Mouse (Mus musculus) gastrocnemius, postnatal 36 days (tissue): Measurements from ENCODE around the gene 1110004F10Rik. TPM values are rescaled to one million over a fixed set of nuclear protein-coding genes. Genes with fewer than 3 reads are reported as not detected.
"Not testable (repeated sequence)": the region's sequence is repeated elsewhere in the genome, so short reads cannot be mapped to it uniquely, and the experiment has no call there.

Source experiments
- DNase-seq, 2 experiments: peaks; one replicate each; pipeline ENCODE4 v3.0.0; 2022
- intact Hi-C: fragments of 180-260 bp; cut with DNase I; formaldehyde crosslinking; loops from one replicate; pipeline ENCODE4 v1.15.1; 2025
- total RNA-seq, 2 experiments: library from RNA; stranded (reverse); gene quantifications; 2 replicates each; pipeline ENCODE4 v1.2.3; 2021

1110004F10Rik gene
- total RNA-seq, 2 experiments from 2014 or later = 41.9 to 44.8 TPM

DNA sequence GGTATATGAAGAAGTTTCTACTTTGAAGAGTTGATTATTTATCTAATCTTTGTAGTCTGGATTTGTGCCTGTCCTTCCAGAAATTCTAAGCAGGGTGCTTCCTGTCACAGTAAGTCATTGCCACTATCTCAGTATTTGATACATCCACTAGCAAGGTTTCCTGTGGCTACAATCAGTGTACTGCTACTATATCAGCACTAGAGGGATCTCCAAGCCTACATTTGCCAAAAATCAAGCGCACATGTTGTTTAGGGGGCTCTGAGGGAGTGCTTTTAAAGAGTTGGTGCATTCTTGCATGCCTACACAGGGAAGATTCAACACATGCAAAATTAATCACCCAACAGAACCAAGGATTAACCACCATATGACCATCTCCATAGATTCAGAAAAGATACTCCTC is 21.5 kb downstream of the 1110004F10Rik start:
- intact Hi-C loops = no loop called here
- no peak for DNase-seq

DNA sequence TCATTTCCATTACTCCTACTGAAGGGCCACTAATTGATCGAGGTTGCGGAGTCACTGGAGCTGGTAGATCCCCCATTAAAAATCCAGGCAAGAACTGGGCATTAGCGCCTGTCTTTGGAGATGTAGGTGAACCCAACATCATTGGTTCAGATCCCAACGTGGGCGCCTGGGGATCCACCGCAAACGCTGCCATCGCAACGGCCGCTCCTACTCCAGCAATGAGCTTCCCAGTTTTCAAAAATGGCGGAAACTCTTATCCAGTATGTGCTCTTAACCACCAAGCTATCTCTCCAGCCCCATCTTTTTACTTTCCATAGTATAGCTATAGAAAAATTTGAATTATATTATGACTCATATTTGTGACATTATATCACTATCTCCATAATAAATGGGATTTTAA is 45.2 kb downstream of the 1110004F10Rik start, which contains the start of gene Gm4353:
Gene Gm4353 (minus strand): TSS at position 270 of the 400 bp plus-strand sequence.
- intact Hi-C loops, DNase-seq: not testable (repeated sequence)

- peak; percentile 87 to 91 for DNase-seq
- intact Hi-C loops = no loop called here
These were observed 53.7 kb downstream of the 1110004F10Rik start for GRCm38 (mm10) chr7:116092710-116093465.

- intact Hi-C loops = no loop called here
- DNase-seq = no peak
These were observed 54.3 kb downstream of the 1110004F10Rik start for GRCm38 (mm10) chr7:116093466-116093850.

- DNase-seq = no peak
- intact Hi-C loops = no loop called here
These were observed 60.8 kb downstream of the 1110004F10Rik start for GRCm38 (mm10) chr7:116099952-116100528.

DNA sequence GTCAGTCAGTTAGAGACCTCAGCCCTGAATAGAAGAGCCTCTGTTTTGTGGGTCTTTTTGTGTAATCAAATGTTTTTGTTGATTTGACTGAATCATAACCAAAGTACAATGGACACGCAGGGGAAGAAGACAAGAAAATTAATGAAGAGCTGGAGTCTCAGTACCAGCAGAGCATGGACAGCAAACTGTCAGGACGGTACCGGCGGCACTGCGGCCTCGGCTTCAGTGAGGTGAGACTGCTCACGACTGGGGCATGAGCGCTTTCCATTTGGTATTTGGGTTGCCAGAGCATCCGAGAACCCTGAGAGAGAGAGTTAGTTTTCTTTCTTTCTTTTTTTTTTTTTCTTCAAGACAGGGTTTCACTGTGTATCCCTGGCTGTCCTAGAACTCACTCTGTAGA is 63.9 kb downstream of the 1110004F10Rik start:
- intact Hi-C loops = no loop called here
- no peak for DNase-seq

GRCm38 (mm10) chr7:116110661-116111060 is 71.5 kb downstream of the 1110004F10Rik start:
- no peak for DNase-seq
- intact Hi-C loops = no loop called here

- intact Hi-C loops = no loop called here
- no peak for DNase-seq
These were observed 72.3 kb downstream of the 1110004F10Rik start for GRCm38 (mm10) chr7:116111546-116111945.

DNA sequence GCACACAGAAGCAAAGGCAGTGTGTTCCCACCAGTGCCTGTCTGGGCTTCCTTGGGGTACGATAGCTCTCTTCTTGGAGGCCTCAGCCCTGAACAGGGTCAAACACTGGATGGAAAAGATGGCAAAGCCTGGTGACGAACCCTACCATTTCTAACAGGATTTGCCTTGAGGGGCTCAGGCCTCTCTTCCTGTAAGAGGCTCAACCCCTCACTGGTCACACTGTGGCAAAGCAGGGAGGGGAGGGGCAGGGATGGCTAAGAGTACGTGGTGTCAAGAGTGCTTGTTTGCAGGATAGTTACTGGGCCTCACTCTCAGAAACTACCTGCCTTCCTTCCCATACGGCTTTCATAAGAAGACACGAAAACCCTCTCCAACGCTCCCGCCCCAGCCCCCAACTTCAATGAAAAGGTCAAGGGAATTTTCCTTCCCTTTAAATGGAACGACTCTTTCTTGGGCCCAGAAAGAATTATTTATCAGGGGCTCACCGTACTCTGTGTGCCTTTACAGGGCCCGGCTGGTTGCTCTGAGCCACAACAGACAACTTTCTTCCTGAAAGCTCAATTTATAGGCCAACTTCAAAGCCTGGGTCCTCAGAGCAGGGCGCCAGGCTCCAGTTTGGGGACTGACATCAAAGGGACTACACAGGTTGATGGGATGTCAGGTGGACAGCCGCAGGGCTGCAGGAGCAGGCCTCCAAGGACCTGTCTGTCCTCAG is 76.2 kb downstream of the 1110004F10Rik start:
- DNase-seq = no peak
- intact Hi-C loops = no loop called here

DNA sequence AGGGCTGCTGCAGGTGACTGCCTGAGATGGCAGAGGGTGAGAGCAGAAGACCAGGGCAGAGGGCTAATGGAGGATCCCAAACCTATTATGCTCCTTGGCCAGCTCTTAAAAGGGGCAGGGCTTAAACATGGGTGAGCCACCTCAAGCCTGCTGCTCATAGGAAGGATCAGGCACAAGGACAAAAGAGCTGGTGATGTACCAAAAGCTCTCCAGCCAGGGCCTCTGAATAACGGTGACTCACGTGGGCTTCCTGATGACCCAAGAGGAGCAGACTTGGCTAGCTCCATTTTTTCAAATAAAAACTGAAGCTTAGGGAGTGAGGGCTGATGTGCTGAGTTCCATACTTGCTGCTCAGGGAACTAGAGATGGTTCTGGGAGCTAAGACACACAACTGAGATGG is 76.8 kb downstream of the 1110004F10Rik start:
- intact Hi-C loops = no loop called here
- DNase-seq = no peak

GRCm38 (mm10) chr7:116119306-116119857 is 80.2 kb downstream of the 1110004F10Rik start:
- intact Hi-C loops = no loop called here

DNA sequence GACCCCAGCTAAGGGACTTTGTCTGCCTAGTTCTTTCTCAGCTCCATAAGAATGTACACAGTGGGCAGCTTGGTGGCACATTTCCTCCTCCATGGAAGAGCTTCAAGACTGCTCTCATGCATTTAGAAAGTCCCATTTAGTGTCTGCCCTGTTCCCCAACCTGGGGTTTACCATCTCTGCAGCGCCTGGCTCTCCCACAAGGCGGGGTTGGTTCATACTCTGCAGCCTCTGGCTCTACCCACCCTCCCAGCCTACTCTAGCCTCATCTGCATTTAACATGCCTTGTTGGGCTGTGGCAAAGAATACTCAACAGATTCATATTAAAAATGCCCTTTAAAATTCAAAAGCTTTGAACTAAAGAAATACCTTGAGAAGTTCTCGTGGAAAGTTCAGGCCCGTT is 81.5 kb downstream of the 1110004F10Rik start:
- intact Hi-C loops = no loop called here
- no peak for DNase-seq

More at GRCm38 (mm10) chr7:116119306-116119857, 80.2 kb downstream of the 1110004F10Rik start:
- DNase-seq = no peak

DNA sequence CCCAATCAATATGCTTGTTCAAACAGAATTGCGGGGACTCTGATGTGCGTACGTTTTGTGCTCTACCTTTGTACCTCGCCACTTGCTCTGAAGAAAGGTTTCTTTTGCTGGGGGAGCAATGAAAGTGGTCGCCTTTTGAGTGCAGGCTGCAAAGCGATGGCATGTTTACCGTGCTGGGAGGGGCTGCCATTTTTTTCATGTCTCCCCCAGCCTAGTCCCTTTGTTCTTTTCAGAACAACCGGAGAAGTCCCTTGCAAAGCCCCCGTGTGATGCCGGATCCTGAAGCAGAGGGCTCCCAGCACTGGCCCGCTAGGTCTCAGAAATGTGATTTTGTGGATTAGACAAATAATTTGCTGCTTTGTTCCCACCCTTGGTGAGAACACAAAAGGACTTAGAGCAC is 82.0 kb downstream of the 1110004F10Rik start:
- intact Hi-C loops = no loop called here

DNA sequence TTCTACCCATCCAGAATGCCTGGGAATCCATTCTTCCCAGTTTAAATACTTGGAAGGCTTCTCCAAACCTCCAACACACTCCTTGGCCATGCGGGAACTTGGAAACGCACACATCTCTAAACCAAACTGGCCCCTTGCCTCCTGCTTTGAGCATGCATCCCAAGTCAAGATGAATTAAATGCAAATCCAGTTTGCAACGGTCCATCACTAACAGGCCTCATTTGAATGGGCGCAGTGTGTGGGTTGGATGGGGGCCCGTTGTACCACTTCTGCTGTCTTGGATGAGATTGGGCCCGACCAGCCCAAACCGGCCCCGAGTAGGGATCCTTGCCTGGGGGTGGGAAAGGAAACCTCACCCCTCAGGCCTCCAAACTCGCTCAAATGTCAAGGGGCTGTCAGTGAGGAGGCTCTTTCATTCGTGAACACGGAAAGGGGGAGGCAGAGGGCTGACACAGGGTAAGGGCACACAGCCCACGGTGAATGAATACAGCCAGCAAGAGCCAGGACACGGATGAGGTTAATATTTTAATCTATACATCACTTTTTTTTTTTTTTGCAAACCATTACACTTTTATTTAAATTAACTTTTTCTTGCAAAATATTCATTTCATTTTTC is 83.9 kb downstream of the 1110004F10Rik start:
- intact Hi-C loops = no loop called here
- no peak for DNase-seq

More for the DNA sequence above, 82.0 kb downstream of the 1110004F10Rik start:
- DNase-seq = no peak

DNA sequence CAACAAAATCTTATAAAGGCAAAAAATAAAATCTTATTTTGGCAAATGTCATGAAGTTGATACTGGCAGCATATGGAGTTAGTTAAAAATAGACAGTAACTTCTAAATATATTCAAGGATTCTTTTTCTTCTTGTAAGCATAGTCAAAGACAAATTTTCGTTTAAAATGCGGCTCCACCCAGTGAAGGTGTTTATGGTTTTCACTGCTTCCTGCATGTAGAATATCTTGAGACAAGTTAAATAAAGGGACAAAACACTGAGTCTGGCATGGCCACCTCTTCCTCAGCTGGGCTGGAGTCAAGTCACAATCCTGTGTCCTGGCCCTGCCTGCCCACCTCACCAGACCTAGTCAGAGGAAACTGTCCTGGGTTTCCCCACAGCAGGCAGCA is 84.4 kb downstream of the 1110004F10Rik start:
- DNase-seq = no peak
- intact Hi-C loops = no loop called here

DNA sequence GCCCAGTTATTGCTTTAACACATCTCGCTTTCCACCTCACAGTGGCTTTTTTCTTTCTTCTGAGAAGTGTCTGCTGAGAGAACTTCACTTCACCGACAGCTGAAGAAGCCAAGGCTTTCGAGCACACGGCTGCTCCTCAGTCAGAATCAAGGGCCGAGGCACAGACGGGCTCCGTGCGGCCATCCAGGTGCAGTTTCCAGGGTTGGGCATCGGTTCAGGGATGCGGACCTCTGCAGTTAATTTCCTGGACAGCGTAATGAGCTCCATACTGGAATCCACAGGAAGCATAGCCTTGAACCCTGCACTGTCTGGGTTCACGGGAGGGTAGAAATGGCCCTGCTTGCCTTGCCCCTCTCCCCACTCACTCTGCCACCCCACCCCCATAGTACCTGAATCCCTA is 84.9 kb downstream of the 1110004F10Rik start:
- DNase-seq = no peak
- intact Hi-C loops = no loop called here

GRCm38 (mm10) chr7:116125671-116126070 is 86.5 kb downstream of the 1110004F10Rik start:
- DNase-seq = no peak
- intact Hi-C loops = no loop called here

DNA sequence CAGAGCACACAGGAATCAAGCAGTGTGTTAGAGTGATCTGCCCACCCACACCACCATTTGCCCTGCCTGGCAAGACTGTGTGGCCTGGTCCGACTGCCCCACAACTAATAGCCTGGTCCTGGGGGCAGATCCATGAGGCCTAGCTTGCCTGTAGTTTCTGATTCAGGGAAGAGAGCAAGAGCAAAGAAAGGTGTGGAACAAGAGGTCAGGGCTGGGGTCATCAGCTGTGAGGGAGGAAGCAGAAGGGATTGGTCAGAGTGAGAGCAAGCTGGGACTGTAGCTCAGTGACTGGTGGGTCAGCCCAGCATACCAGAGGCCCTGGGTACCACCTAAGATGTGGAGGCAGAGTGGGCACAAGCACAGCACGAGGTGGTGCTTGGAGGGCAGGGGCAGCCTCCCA is 87.9 kb downstream of the 1110004F10Rik start:
- no peak for DNase-seq
- intact Hi-C loops = no loop called here

- intact Hi-C loops = no loop called here
- no peak for DNase-seq
These were observed 89.1 kb downstream of the 1110004F10Rik start for GRCm38 (mm10) chr7:116128286-116128685.

DNA sequence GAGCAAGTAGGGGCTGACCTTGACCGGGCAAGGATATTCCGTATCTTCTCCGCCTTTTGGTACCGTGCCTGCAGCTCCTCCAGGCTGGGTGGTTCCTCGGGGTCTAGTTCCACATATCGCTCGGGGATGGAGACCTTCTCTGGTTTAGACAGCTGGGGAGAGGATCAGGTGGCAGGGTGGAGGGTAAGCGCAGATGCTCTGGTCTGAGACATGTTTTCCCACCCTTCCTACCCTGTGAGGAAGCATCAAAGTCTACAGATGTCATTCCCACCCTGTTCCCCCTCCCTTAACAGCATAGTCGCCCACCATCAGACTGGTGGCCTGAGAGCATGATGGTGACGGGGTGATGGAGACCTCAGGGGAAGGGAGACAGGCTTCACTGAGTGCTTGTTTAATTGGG is 90.2 kb downstream of the 1110004F10Rik start:
- intact Hi-C loops = no loop called here
- DNase-seq = no peak

GRCm38 (mm10) chr7:116131390-116131789 is 92.2 kb downstream of the 1110004F10Rik start:
- no peak for DNase-seq
- intact Hi-C loops = no loop called here
